Mouse (Mus musculus) testis, postnatal 10 days (tissue): ENCODE data around the gene Rgs9bp.
"Not testable (repeated sequence)": the region's sequence is repeated elsewhere in the genome, so short reads cannot be mapped to it uniquely, and the experiment has no call there.

Source experiments
- DNase-seq: peaks from one replicate; pipeline ENCODE4 v3.0.0; 2021; ENCODE audit warnings: low spot score

Rgs9bp gene

DNA sequence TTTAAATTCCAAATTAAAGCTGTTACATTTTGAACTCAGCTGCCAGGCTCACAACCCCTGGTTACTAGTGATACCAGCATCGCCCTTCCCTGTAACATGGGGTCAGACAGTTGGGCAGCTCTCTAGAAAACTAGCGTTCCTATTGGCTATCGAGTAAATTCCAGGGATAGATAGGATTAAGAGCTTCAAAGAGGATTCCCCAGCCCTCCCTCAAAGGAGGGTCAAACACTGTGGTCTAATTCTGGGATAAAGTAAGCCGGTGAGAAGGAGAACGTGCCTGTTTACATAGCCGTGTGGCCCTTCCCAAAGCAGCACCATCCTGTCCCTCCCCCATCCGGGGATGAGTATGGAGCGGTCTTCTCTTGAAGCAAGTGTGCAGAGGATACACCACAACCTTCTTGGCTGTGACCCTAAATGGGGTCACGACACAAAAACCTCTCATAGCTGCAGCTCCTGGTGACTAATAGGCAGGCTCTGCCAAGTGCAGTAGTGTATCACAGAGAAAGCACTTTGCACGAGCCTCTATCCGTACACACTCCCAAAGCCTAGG is 1.8 kb downstream of the Rgs9bp start:
- no peak for DNase-seq

- no peak for DNase-seq
These were observed 2.7 kb downstream of the Rgs9bp start for GRCm38 (mm10) chr7:35582719-35583118.

GRCm38 (mm10) chr7:35579849-35580248 is 5.5 kb downstream of the Rgs9bp start:
- DNase-seq: peak; percentile 75

DNA sequence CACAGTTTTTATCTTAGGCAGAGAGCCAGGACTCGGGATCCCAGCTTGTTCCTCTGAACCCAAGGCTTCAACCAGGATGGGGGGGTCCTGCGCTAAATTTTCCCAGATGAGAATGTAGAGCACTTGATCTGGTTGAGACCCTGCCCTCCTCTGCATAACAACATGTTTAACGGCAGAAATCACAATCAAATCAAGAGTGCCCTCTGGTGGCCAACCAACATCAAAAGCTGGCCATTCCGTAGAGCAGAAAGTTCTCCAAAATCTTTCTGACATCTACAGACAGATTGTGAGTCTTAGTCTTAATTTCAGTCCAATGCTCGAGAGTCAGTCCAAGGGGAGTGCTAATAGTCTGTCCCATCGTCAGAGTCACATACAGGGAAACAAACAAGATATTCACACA is 14.5 kb downstream of the Rgs9bp start:
- not testable (repeated sequence) for DNase-seq

- DNase-seq: not testable (repeated sequence)
These were observed 15.7 kb downstream of the Rgs9bp start for GRCm38 (mm10) chr7:35569724-35570123.

- not testable (repeated sequence) for DNase-seq
These were observed 19.4 kb downstream of the Rgs9bp start for GRCm38 (mm10) chr7:35565965-35566364.

DNA sequence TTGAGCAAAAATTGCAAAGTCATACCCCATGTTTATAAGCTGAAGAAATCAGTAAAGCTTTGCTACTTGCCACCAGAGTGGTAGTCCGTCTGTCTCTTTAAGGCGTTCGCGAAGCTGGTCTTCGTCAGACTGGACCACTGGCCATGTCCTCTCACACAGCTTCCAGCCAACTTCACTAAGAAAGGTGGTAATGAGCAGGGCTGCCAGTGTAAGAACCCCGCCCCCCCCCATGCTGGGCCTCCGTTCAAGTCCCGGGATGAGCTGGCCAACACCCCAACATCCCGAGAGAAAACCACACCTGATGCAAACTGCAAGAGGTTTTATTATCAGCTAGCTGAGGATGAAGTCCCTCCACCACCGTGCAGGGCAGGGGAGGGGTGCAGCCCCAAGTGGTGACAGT is 20.5 kb downstream of the Rgs9bp start:
- not testable (repeated sequence) for DNase-seq

DNA sequence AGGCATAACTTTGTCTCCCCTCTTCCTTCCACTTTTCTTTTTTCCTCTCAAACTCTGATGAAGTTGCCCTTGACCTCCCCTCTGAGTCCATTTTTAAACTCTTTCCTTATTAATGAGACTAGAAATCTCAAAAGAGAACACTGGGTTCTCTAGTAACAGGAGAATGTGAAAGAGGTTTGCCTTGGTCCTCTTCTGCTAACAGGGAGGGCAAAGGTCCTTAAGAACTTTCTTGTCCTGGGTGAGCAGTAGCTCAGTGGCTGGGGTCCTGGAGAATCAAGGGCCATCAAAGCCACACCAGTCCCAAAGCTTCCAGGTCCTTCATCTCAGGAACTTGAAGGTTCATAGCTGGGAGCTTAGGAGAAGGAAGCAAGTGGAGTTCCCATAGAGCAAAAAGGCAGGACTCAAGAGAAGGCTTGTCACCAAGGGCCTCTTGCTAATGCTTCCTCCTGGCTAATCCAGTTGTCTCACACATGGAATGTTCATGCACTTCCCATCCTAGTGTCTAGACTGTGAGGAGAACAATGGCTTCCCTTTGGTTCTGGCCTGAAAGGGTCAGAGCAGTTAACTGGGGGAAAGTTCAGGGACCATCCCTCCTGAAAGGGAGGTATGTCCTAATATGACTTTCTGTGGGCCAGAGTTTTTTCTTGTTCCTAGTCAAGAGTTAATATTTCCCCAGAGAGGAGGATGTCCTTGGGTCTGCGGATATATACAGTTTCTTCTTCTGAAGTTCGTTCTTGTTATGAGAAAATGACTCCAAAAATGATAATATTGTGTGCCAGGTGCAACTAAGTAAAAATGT is 21.1 kb downstream of the Rgs9bp start:
- DNase-seq: no peak

- peak; percentile 49 for DNase-seq
These were observed 22.3 kb downstream of the Rgs9bp start for GRCm38 (mm10) chr7:35563071-35563470.

- no peak for DNase-seq
These were observed 25.5 kb downstream of the Rgs9bp start for GRCm38 (mm10) chr7:35559838-35560237.

GRCm38 (mm10) chr7:35558681-35559080 is 26.7 kb downstream of the Rgs9bp start:
- DNase-seq: no peak

DNA sequence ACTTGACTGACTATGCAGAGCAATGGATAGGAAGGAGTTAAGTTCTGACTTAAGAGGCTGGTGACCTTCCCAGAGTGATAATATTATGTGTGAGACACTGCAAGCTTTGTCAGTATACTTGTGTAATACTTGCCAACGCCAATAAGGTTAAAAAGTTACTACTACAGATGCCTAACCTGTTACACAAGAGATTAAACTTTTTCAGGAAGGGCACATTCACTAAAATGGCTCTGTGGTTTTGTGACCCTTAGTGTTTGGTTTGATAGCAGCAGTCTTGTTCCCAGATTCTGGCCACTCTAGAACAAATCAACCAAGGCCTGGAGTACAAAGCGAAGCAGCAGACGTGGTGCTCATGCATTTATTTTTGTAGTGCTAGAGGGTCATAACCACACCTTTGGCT is 27.8 kb downstream of the Rgs9bp start:
- DNase-seq: no peak

- no peak for DNase-seq
These were observed 28.5 kb downstream of the Rgs9bp start for GRCm38 (mm10) chr7:35556905-35557304.

GRCm38 (mm10) chr7:35556205-35556603 is 29.2 kb downstream of the Rgs9bp start, which contains the start of gene Nudt19:
Nudt19 (minus strand) TSS chr7:35556304.
- no peak for DNase-seq

DNA sequence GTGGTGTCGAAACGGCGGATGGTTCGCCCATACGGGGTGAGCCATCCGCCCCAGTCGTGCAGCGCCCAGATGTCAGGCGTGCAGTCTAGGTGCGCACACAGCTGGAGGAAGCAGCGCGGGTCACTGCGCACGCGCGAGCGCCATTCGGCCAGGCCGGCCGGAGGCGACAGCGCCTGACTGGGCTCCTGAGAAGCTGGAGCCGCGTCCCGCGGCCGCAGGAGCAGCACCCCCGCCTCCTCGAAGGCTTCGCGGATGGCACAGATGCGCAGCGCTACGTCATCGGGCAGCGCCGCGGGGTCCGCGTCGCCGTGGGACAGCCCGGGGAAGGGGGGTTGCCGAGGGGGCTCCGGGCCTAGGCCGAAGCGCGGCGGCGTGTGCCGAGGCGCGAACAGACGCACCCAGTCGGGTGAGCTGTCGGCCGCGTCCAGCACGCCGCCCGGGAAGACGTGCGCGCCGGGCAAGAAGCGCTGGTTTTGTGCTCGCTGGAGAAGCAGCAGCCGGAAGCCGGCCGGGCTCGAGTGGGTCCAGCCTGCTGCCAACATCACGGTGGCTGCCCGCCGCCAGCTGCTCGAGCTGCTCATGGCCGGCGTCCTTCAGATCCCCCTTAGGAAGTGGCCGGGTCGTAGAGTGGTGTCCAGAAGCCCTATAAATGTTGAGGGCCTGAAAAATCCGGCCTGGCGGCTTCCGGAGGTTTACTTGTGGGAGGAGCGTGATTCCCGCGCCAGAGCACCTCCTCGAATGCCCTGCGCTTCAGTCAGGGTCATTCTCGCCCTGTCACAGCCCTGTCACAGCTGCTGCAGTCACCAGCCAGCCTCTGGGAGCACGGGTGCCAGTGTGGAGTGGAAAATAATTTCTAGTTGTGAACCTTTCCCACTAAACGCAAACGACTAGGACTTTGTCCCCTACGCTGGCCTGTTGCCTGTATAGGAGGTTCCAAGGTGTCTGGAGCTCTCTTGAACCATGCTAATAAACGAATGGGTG is 29.9 kb downstream of the Rgs9bp start:
- peak; percentile 92 for DNase-seq

DNA sequence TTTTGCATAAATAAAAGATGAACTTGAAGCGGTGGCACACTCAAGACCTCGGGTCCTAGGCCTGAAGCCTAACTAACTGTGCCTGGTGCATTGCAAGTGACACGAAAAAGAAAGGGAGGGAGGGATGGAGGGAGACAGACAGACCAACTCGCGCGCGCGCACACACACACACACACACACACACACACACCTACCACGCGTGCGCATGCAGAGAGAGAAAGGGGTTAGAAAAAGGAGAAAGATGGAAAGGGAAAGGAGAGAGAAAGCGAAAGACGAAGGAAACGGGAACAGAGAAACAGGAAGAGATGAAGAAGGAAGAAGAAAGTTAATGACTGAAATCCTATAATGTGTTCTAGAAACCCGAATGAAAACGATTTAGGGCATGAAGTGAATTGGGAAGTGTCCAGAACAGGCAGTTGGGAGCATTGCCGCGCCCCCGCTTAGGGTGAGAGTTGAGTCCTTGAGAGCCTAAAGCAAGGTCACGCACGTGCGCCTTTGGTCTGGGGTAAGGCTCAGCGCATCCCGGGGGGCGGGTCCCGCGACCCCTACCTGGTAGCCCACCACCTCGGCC is 30.7 kb downstream of the Rgs9bp start:
- DNase-seq: peak; percentile 64

DNA sequence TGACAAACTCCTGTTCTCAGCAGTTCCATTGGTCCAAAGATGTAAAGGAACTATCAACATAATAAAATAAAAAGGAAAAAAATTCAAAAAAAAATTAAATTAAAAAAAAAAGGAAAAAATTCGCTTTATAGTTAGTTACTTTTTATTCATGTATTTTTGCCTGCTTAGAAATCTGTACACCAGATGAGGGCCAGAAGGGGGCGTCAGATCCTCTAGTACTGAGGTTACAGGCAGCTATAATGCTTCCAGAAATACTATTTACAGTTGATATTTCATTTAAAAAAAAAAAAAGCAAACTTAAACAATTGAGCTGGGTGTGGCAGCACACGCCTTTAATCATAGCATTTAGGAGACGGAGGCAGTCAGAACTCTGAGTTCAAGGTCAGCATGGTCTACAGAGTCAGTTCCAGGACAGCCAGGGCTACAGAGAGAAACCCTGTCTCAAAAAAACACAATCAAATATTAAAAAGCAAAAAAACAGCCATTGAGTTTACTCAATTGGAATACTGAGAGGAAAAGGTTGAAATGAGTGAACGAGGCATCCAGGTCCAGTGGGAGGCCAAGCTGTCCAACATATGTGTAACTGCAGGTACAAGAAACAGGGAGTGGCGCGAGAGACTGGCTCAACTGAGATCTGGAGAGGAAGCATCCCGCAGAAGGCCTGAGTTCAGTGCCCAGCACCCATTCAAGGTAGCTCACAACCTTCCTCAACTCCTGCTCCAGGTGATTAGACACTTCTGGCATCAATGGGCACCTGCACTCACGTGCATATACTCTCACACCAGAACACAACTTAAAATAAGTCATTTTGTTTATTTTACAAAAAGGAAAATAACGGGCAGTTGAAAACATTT is 31.4 kb downstream of the Rgs9bp start:
- peak; percentile 73 for DNase-seq

DNA sequence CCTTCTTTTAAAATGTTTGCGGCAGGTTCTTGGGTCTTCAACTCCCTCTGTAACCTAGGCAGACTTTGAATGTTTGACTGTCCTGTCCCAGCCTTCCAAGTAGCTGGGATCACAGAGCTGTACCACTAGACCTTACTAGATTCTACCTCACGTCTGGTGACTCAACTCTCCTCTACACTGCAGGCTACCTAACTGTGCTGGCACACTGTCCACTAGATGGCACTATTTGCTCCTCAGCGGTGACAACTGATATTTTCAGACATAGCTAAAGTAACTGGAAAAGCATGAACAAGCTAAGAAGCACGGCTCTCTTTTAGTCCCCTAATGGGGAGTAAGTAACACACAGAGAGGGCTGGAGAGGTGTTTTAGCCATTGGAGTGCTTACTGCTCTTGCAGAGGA is 39.5 kb downstream of the Rgs9bp start:
- DNase-seq: peak; percentile 65

DNA sequence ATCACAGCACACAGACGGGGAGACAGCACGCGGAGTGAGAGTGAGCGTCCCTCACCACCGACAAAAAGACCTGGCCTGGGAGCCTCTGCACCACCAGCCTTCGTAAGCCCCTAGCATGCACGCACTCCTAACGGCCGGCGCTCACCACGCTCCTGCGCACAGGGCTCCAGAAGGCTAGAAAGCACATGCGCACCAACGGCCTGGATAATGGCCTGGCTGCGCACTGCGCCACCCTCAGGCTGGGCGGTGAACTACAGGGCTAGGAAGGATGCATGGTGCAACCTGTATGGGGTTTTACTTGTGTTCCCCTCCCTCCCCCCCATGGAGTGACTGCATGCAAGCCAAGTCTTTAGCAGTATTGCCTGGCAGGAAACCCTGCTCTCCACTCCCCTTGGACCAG is 47.8 kb downstream of the Rgs9bp start, which contains the start of gene Tdrd12:
TSS of gene Tdrd12 (minus strand) at position 184 of the 400 bp plus-strand sequence.
- peak; percentile 59 for DNase-seq

GRCm38 (mm10) chr7:35535750-35536512 is 49.5 kb downstream of the Rgs9bp start:
- DNase-seq: no peak
